Mouse (Mus musculus) thymus, postnatal 4 days (tissue): Measurements from ENCODE around the gene Fam240b.

Experiments used
- DNase-seq: peaks from one replicate; pipeline ENCODE4 v3.0.0; 2021

The Fam240b gene

GRCm38 (mm10) chr13:64438863-64439452 lies 58.6 kb downstream of the Fam240b start:
- DNase-seq: peak; percentile 83

GRCm38 (mm10) chr13:64437801-64438200 lies 59.8 kb downstream of the Fam240b start:
- DNase-seq: no peak

GRCm38 (mm10) chr13:64432017-64432995 lies 65.3 kb downstream of the Fam240b start, which contains the start of gene Cdk20:
TSS of gene Cdk20 (plus strand) at chr13:64432314.
- peak; percentile 88 for DNase-seq
